Mouse (Mus musculus) lung, adult 2 months (tissue): Measurements from ENCODE around the gene Gm21992.

Experiments used
- CTCF ChIP-seq: fragments of 200-500 bp; IDR thresholded peaks from 2 replicates; pipeline ENCODE4 v1.5.1; 2011; ENCODE audit warnings: mild to moderate bottlenecking, low read length, control low read depth; ENCODE audit not compliant: insufficient read depth
- POLR2A ChIP-seq: fragments of 200-500 bp; IDR thresholded peaks from 2 replicates; pipeline ENCODE4 v1.6.1; 2011; ENCODE audit warnings: low read depth, mild to moderate bottlenecking, control low read depth, low read length, borderline replicate concordance; ENCODE audit errors: extremely low read depth

DNA sequence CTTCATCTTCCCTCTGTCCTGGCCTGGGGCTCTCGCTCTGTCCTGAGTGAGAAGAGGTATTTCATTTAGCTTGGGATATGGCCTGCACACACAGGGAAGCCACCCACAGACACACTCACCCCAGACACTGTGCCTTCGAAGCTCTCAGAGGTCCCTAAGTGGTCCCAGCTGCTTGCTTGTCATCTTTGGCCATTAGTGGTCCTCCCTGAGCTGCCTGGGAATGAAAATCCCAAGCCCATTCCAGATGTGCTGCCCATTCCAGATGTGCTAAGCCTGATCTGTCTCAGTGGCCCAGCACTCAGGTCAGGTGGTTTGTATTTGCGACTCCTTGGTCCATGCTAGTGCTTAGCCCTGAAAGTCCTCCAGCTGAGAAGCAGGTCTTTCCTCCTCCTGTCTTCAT lies 97.5 kb downstream of the Gm21992 start:
- TF ChIP-seq CTCF (no peak), POLR2A (no peak)
